Mouse (Mus musculus) hindbrain, embryonic 13.5 days (tissue): ENCODE measurements around the gene AA986860. TPM values are rescaled to one million over a fixed set of nuclear protein-coding genes. Genes with fewer than 3 reads are reported as not detected.

Experiments
- ATAC-seq: fragments of 200-750 bp; cut with Nextera tagmentation; 2 replicates; pipeline ENCODE4 v1.8.0; 2017; ENCODE audit warnings: moderate TSS enrichment; ENCODE audit not compliant: low FRiP score
- H3K27ac ChIP-seq: fragments of 300-500 bp; sonication (generic); 2 replicates; pipeline ENCODE4 v1.5.1; 2015; ENCODE audit warnings: inconsistent platforms, mild to moderate bottlenecking, moderate library complexity
- H3K27me3 ChIP-seq: fragments of 300-500 bp; sonication (generic); 2 replicates; pipeline ENCODE4 v1.6.1; 2015; ENCODE audit warnings: mild to moderate bottlenecking, inconsistent platforms
- H3K36me3 ChIP-seq: fragments of 300-500 bp; sonication (generic); 2 replicates; pipeline ENCODE4 v1.6.1; 2015; ENCODE audit warnings: mild to moderate bottlenecking, inconsistent platforms
- H3K4me1 ChIP-seq: fragments of 300-500 bp; sonication (generic); replicated peaks from 2 replicates; pipeline ENCODE4 v1.6.1; 2015; ENCODE audit warnings: inconsistent platforms
- H3K4me2 ChIP-seq: fragments of 300-500 bp; sonication (generic); 2 replicates; pipeline ENCODE4 v1.6.1; 2015; ENCODE audit warnings: inconsistent platforms, mild to moderate bottlenecking, moderate library complexity
- H3K4me3 ChIP-seq: fragments of 300-500 bp; sonication (generic); 2 replicates; pipeline ENCODE4 v1.5.1; 2015; ENCODE audit warnings: mild to moderate bottlenecking, inconsistent platforms
- H3K9ac ChIP-seq: fragments of 300-500 bp; sonication (generic); 2 replicates; pipeline ENCODE4 v1.6.1; 2015; ENCODE audit warnings: mild to moderate bottlenecking, inconsistent platforms
- H3K9me3 ChIP-seq: fragments of 300-500 bp; sonication (generic); 2 replicates; pipeline ENCODE4 v1.6.1; 2016; ENCODE audit warnings: inconsistent platforms
- WGBS: fragments of 180-500 bp; shearing (Covaris S2); methylation state at CpG from one replicate; pipeline ENCODE4 v1.1.7; 2015; 5-methylcytosine and 5-hydroxymethylcytosine counted together
- polyA plus RNA-seq: library from polyadenylated mRNA; unstranded; fragments of >200 nt; fragmentation: Nextera tagmentation; extraction: Ambion mirVana; gene quantifications from 2 replicates; pipeline ENCODE4 v1.2.1, GENCODE M21; 2015

Gene AA986860
- polyA plus RNA-seq, 1 experiment from 2014 or later: 0.51 TPM

- ATAC-seq: no peak
- H3K27ac ChIP-seq: no peak overlapping the region
- WGBS: 83% methylated on average over 3 of the region's 3 CpGs
Measured at GRCm38 (mm10) chr1:130738551-130739106, 6.9 kb downstream of the AA986860 start.

GRCm38 (mm10) chr1:130739636-130740035 is 7.9 kb downstream of the AA986860 start:
- Histone ChIP-seq H3K36me3 (no peaks in the 10 kb centered on the region), H3K4me3 (no peak overlapping the region), H3K27ac (no peak overlapping the region), H3K9me3 (no peaks in the 10 kb centered on the region), H3K4me2 (no peak overlapping the region), H3K4me1 (no peaks in the 10 kb centered on the region; the same call in 1 of the 2 replicates), H3K9ac (no peak overlapping the region), H3K27me3 (no peaks in the 10 kb centered on the region)
- no peak for ATAC-seq
- WGBS: 81% methylated on average over 3 of the region's 3 CpGs

More at GRCm38 (mm10) chr1:130738551-130739106, 6.9 kb downstream of the AA986860 start:
- no peak overlapping the region for H3K4me3 ChIP-seq
- H3K9ac ChIP-seq: no peak overlapping the region
- no peaks in the 10 kb centered on the region for H3K9me3 ChIP-seq
- H3K4me1 ChIP-seq: no peaks in the 10 kb centered on the region; the same call in 1 of the 2 replicates
- H3K4me2 ChIP-seq: no peak overlapping the region
- H3K27me3 ChIP-seq: no peaks in the 10 kb centered on the region
- no peaks in the 10 kb centered on the region for H3K36me3 ChIP-seq

GRCm38 (mm10) chr1:130740227-130740648 is 8.5 kb downstream of the AA986860 start:
- Histone ChIP-seq H3K36me3 (no peaks in the 10 kb centered on the region), H3K4me3 (no peak overlapping the region), H3K27me3 (no peaks in the 10 kb centered on the region), H3K9ac (no peak overlapping the region), H3K9me3 (no peaks in the 10 kb centered on the region), H3K4me2 (no peak overlapping the region), H3K27ac (no peak overlapping the region), H3K4me1 (no peaks in the 10 kb centered on the region; the same call in 1 of the 2 replicates)
- WGBS: 76% methylated on average over 4 of the region's 4 CpGs
- ATAC-seq: no peak

GRCm38 (mm10) chr1:130740781-130741720 is 9.3 kb downstream of the AA986860 start:
- ATAC-seq: no peak
- Histone ChIP-seq H3K4me2 (no peak overlapping the region), H3K9ac (no peak overlapping the region), H3K27ac (no peak overlapping the region), H3K9me3 (no peaks in the 10 kb centered on the region), H3K4me1 (no peaks in the 10 kb centered on the region; the same call in 1 of the 2 replicates), H3K27me3 (no peaks in the 10 kb centered on the region), H3K36me3 (no peaks in the 10 kb centered on the region), H3K4me3 (no peak overlapping the region)
- WGBS: 64% methylated on average over 15 of the region's 15 CpGs

GRCm38 (mm10) chr1:130742201-130742600 is 10.4 kb downstream of the AA986860 start:
- H3K36me3 ChIP-seq: no peaks in the 10 kb centered on the region
- no peak overlapping the region for H3K9ac ChIP-seq
- no peaks in the 10 kb centered on the region; the same call in 1 of the 2 replicates for H3K4me1 ChIP-seq
- no peak overlapping the region for H3K4me2 ChIP-seq
- H3K27me3 ChIP-seq: no peaks in the 10 kb centered on the region
- H3K4me3 ChIP-seq: no peak overlapping the region
- H3K9me3 ChIP-seq: no peaks in the 10 kb centered on the region
- ATAC-seq: no peak
- no peak overlapping the region for H3K27ac ChIP-seq
- WGBS: 91% methylated on average over 7 of the region's 7 CpGs

- H3K9me3 ChIP-seq: no peaks in the 10 kb centered on the region
- no peak for ATAC-seq
- H3K4me1 ChIP-seq: no peaks in the 10 kb centered on the region; the same call in 1 of the 2 replicates
- H3K9ac ChIP-seq: no peak overlapping the region
- H3K36me3 ChIP-seq: no peaks in the 10 kb centered on the region
- H3K4me2 ChIP-seq: no peak overlapping the region
- 88% methylated on average over 1 of the region's 1 CpGs for WGBS
- H3K4me3 ChIP-seq: no peak overlapping the region
- H3K27ac ChIP-seq: no peak overlapping the region
- no peaks in the 10 kb centered on the region for H3K27me3 ChIP-seq
Measured at GRCm38 (mm10) chr1:130743775-130744174, 12.0 kb downstream of the AA986860 start.

- Histone ChIP-seq H3K9ac (no peak overlapping the region), H3K4me3 (no peak overlapping the region), H3K36me3 (no peaks in the 10 kb centered on the region), H3K4me1 (no peaks in the 10 kb centered on the region; the same call in 1 of the 2 replicates), H3K27ac (no peak overlapping the region), H3K9me3 (no peaks in the 10 kb centered on the region), H3K4me2 (no peak overlapping the region), H3K27me3 (no peaks in the 10 kb centered on the region)
- 86% methylated on average over 2 of the region's 2 CpGs for WGBS
- ATAC-seq: no peak
Measured at GRCm38 (mm10) chr1:130744217-130744616, 12.4 kb downstream of the AA986860 start.

- ATAC-seq: no peak
- Histone ChIP-seq H3K4me2 (no peak overlapping the region), H3K36me3 (no peaks in the 10 kb centered on the region), H3K9ac (no peak overlapping the region), H3K27me3 (no peaks in the 10 kb centered on the region), H3K4me3 (no peak overlapping the region), H3K4me1 (no peaks in the 10 kb centered on the region; the same call in 1 of the 2 replicates), H3K9me3 (no peaks in the 10 kb centered on the region), H3K27ac (no peak overlapping the region)
- 94% methylated on average over 5 of the region's 5 CpGs for WGBS
Measured at GRCm38 (mm10) chr1:130744961-130745360, 13.2 kb downstream of the AA986860 start.

- H3K4me2 ChIP-seq: no peak overlapping the region
- H3K4me1 ChIP-seq: no peaks in the 10 kb centered on the region
- H3K9ac ChIP-seq: no peak overlapping the region
- H3K36me3 ChIP-seq: no peaks in the 10 kb centered on the region
- no peak for ATAC-seq
- no peak overlapping the region for H3K4me3 ChIP-seq
- H3K27ac ChIP-seq: no peak overlapping the region
- WGBS: 95% methylated on average over 3 of the region's 3 CpGs
- no peaks in the 10 kb centered on the region for H3K27me3 ChIP-seq
- H3K9me3 ChIP-seq: no peaks in the 10 kb centered on the region
Measured at GRCm38 (mm10) chr1:130745591-130745990, 13.8 kb downstream of the AA986860 start.

GRCm38 (mm10) chr1:130746819-130747218 is 15.0 kb downstream of the AA986860 start:
- H3K27ac ChIP-seq: no peak overlapping the region
- H3K4me3 ChIP-seq: no peak overlapping the region
- WGBS: 93% methylated on average over 3 of the region's 3 CpGs
- ATAC-seq: no peak
- H3K4me1 ChIP-seq: no peaks in the 10 kb centered on the region
- no peak overlapping the region for H3K9ac ChIP-seq
- H3K4me2 ChIP-seq: no peak overlapping the region
- H3K9me3 ChIP-seq: no peaks in the 10 kb centered on the region
- no peaks in the 10 kb centered on the region for H3K27me3 ChIP-seq
- no peaks in the 10 kb centered on the region for H3K36me3 ChIP-seq

- 88% methylated on average over 9 of the region's 9 CpGs for WGBS
- Histone ChIP-seq H3K36me3 (no peaks in the 10 kb centered on the region), H3K27ac (no peak overlapping the region), H3K4me2 (no peak overlapping the region), H3K9ac (no peak overlapping the region), H3K4me1 (no peaks in the 10 kb centered on the region), H3K4me3 (no peak overlapping the region), H3K9me3 (no peaks in the 10 kb centered on the region), H3K27me3 (no peaks in the 10 kb centered on the region)
- ATAC-seq: no peak
Measured at GRCm38 (mm10) chr1:130759689-130760088, 27.9 kb downstream of the AA986860 start.

GRCm38 (mm10) chr1:130761597-130761996 is 29.8 kb downstream of the AA986860 start:
- no peak for ATAC-seq
- no peak overlapping the region for H3K4me2 ChIP-seq
- H3K4me3 ChIP-seq: no peak overlapping the region
- H3K36me3 ChIP-seq: no peaks in the 10 kb centered on the region
- no peaks in the 10 kb centered on the region for H3K27me3 ChIP-seq
- H3K4me1 ChIP-seq: no peaks in the 10 kb centered on the region
- H3K9ac ChIP-seq: no peak overlapping the region
- no peak overlapping the region for H3K27ac ChIP-seq
- no peaks in the 10 kb centered on the region for H3K9me3 ChIP-seq
- WGBS: 89% methylated on average over 1 of the region's 1 CpGs
